ENCODE assay signal across 8 mouse cellular contexts in genomic region chr8:54829794-54830426, GRCm38 (mm10). TPM values are rescaled to one million over a fixed set of nuclear protein-coding genes. Genes with fewer than 3 reads are reported as not detected.
A peak's percentile ranks its signal among the peaks of the same experiment; 100 is the strongest.
DNase-seq lines count a peak whose midpoint lies in the region; ATAC-seq and TF ChIP-seq lines count a peak whose summit lies in the region.
"Had no signal": no experiment of that assay in that cellular context is flagged by ENCODE, and none has a peak within 500 bp of the region (broad histone marks: within the 10 kb centered on the region; RNA-seq: fewer than 3 reads in every experiment).

No protein-coding gene starts in this region.

- H3K9me3 ChIP-seq in hindbrain, embryonic 14.5 days (ENCODE audit: control insufficient read depth, low read length): no peaks in the 10 kb centered on the region
- no peaks in the 10 kb centered on the region for H3K9me3 ChIP-seq in hindbrain, embryonic 11.5 days (ENCODE audit: control insufficient read depth, low read length)
- no peaks in the 10 kb centered on the region for H3K9me3 ChIP-seq in lung, postnatal 0 days (ENCODE audit: low read length)

- peak; percentile 54 for TF ChIP-seq CTCF in lung, postnatal 0 days (IDR thresholded peaks at IDR 0.05)

- DNase-seq in hindbrain, embryonic 14.5 days (ENCODE audit: low spot score): peak; percentile 58
- no peak for DNase-seq in hindbrain, embryonic 11.5 days (ENCODE audit: low spot score)
- peak; percentile 22 for DNase-seq in lung, postnatal 0 days (ENCODE audit: low spot score)
- no peak for DNase-seq in lung, postnatal 25 days (ENCODE audit: low spot score)
- DNase-seq in brain, adult 2 months (ENCODE audit: low read depth, low spot score): peak; percentile 75
- peak; percentile 22 for DNase-seq in retina, adult 2 months (ENCODE audit: low read depth, low spot score)
- no peak for DNase-seq in urinary bladder, adult 18-20 months (ENCODE audit: low spot score in 2 of 2)

- H3K4me1 ChIP-seq in hindbrain, embryonic 14.5 days (replicated peaks; ENCODE audit: control insufficient read depth, insufficient read depth, low read length): no peaks in the 10 kb centered on the region
- H3K4me1 ChIP-seq in hindbrain, embryonic 11.5 days (replicated peaks; ENCODE audit: control insufficient read depth, insufficient read depth, low read length): no peaks in the 10 kb centered on the region
- H3K4me1 ChIP-seq in lung, postnatal 0 days (ENCODE audit: insufficient read depth, low read depth, low read length): no peaks in the 10 kb centered on the region

- WGBS in hindbrain, embryonic 14.5 days: 62% methylated on average over 4 of the region's 4 CpGs
- WGBS in hindbrain, embryonic 11.5 days: 72% methylated on average over 4 of the region's 4 CpGs
- 41% methylated on average over 4 of the region's 4 CpGs for WGBS in lung, postnatal 0 days

- ATAC-seq in hindbrain, embryonic 14.5 days (ENCODE audit: low FRiP score): no peak
- ATAC-seq in hindbrain, embryonic 11.5 days (ENCODE audit: low FRiP score): no peak
- no peak for ATAC-seq in lung, postnatal 0 days

- H3K9ac ChIP-seq in hindbrain, embryonic 14.5 days: no peak overlapping the region
- no peak overlapping the region for H3K9ac ChIP-seq in hindbrain, embryonic 11.5 days (ENCODE audit: low read depth, low read length)
- H3K9ac ChIP-seq in lung, postnatal 0 days (replicated peaks; ENCODE audit: low read depth): no peak overlapping the region

- TF ChIP-seq EP300 in lung, postnatal 0 days (IDR thresholded peaks at IDR 0.05): no peak

- no peak overlapping the region for H3K4me3 ChIP-seq in hindbrain, embryonic 14.5 days (replicated peaks; ENCODE audit: low read length)
- H3K4me3 ChIP-seq in hindbrain, embryonic 11.5 days (ENCODE audit: low read depth, low read length): no peak overlapping the region
- no peak overlapping the region for H3K4me3 ChIP-seq in lung, postnatal 0 days (ENCODE audit: low read depth, low read length)

- H3K36me3 ChIP-seq in hindbrain, embryonic 14.5 days (replicated peaks; ENCODE audit: control insufficient read depth, insufficient read depth): no peaks in the 10 kb centered on the region
- no peaks in the 10 kb centered on the region for H3K36me3 ChIP-seq in hindbrain, embryonic 11.5 days (ENCODE audit: control insufficient read depth, insufficient read depth, low read length)
- H3K36me3 ChIP-seq in lung, postnatal 0 days (ENCODE audit: insufficient read depth, low read length): no peaks in the 10 kb centered on the region

- H3K27me3 ChIP-seq in hindbrain, embryonic 14.5 days (ENCODE audit: control insufficient read depth, insufficient read depth, low read length): no peaks in the 10 kb centered on the region
- no peaks in the 10 kb centered on the region for H3K27me3 ChIP-seq in hindbrain, embryonic 11.5 days (ENCODE audit: control insufficient read depth, insufficient read depth, low read length)
- H3K27me3 ChIP-seq in lung, postnatal 0 days (replicated peaks; ENCODE audit: insufficient read depth, low read length): no peaks in the 10 kb centered on the region

- H3K4me2 ChIP-seq in hindbrain, embryonic 14.5 days (replicated peaks): no peak overlapping the region
- no peak overlapping the region for H3K4me2 ChIP-seq in hindbrain, embryonic 11.5 days (replicated peaks; ENCODE audit: low read depth, low read length)
- no peak overlapping the region for H3K4me2 ChIP-seq in lung, postnatal 0 days (replicated peaks; ENCODE audit: low read depth, low read length)

- no peak overlapping the region for H3K27ac ChIP-seq in hindbrain, embryonic 14.5 days
- no peak overlapping the region for H3K27ac ChIP-seq in hindbrain, embryonic 11.5 days (ENCODE audit: low read depth, low read length)
- H3K27ac ChIP-seq in lung, postnatal 0 days (ENCODE audit: low read length): no peak overlapping the region

RNA-seq across cellular contexts. Expression of gene Wdr17, which starts 57.1 kb away (rescaled TPM):
- 13.4 and 16.8 TPM in 2 replicates for polyA plus RNA-seq in hindbrain, embryonic 14.5 days (2014; fragmentation: Nextera tagmentation; extraction: Ambion mirVana)
- polyA plus RNA-seq in hindbrain, embryonic 11.5 days (2014; fragmentation: Nextera tagmentation; extraction: Ambion mirVana): 2.4 and 4.6 TPM in 2 replicates
- polyA plus RNA-seq in lung, postnatal 0 days (2015; fragmentation: Nextera tagmentation; extraction: Ambion mirVana): not detected in 2 replicates
- polyA plus RNA-seq: large intestine, adult 2 months had no signal

Comparison
In these comparisons a context has a peak if more than half of its experiments do, and no peak if none do; other contexts are left out.
1. DNase-seq: peak in hindbrain, embryonic 14.5 days (single experiment), lung, postnatal 0 days (single experiment), brain, adult 2 months (single experiment) and retina, adult 2 months (single experiment); none in hindbrain, embryonic 11.5 days (single experiment), lung, postnatal 25 days (single experiment) and urinary bladder, adult 18-20 months (0 of 2).